Mouse (Mus musculus) myocyte (in vitro differentiated cells): Measurements from ENCODE around the gene Ina.
"Not testable (repeated sequence)": the region's sequence is repeated elsewhere in the genome, so short reads cannot be mapped to it uniquely, and the experiment has no call there.

Experiments
- CEBPB ChIP-seq: IDR thresholded peaks from 2 replicates; pipeline ENCODE4 v1.6.1; 2011; ENCODE audit warnings: mild to moderate bottlenecking, moderate library complexity; ENCODE audit not compliant: poor library complexity, insufficient read depth, severe bottlenecking
- E2F4 ChIP-seq: IDR thresholded peaks from one replicate; pipeline ENCODE4 v1.6.1; 2011; ENCODE audit warnings: mild to moderate bottlenecking, control low read depth, moderate library complexity; ENCODE audit not compliant: insufficient read depth
- MAX ChIP-seq: IDR thresholded peaks from one replicate; pipeline ENCODE4 v1.6.1; 2011; ENCODE audit warnings: low read depth, mild to moderate bottlenecking, control low read depth
- MYOG ChIP-seq, 3 experiments: IDR thresholded peaks; one replicate each; pipeline ENCODE4 v1.6.1; 2011; ENCODE audit warnings: control low read depth in 2 of 3, low read depth in 2 of 3, mild to moderate bottlenecking in 2 of 3; ENCODE audit not compliant: insufficient read length in 2 of 3, control insufficient read depth in 1 of 3, insufficient read depth in 1 of 3
- POLR2A ChIP-seq: IDR thresholded peaks from one replicate; pipeline ENCODE4 v1.6.1; 2011; ENCODE audit warnings: low read depth, mild to moderate bottlenecking, control low read depth, moderate library complexity; ENCODE audit not compliant: insufficient read length
- TCF3 ChIP-seq: IDR thresholded peaks from one replicate; pipeline ENCODE4 v1.6.1; 2011; ENCODE audit warnings: low read depth, control low read depth; ENCODE audit not compliant: insufficient read length
- USF1 ChIP-seq: IDR thresholded peaks from one replicate; pipeline ENCODE4 v1.6.1; 2011; ENCODE audit warnings: low read depth, mild to moderate bottlenecking, control low read depth, moderate library complexity

DNA sequence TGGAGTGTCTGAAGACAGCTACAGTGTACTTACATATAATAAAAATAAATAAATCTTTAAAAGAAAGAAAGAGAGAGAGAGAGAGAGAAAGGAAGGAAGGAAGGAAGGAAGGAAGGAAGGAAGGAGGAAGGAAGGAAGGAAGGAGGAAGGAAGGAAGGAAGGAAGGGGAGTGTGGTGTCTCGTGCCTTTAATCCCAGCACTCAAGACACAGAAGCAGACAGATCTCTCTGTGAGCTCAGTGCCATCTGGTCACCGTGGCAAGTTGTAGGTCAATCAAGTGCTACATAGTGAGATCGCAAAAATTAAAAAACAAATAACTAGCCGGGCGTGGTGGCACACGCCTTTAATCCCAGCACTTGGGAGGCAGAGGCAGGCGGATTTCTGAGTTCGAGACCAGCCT is 23.9 kb upstream of the Ina start:
- TF ChIP-seq USF1; MAX; POLR2A; MYOG (IDR thresholded peaks at IDR 0.05; ENCODE audit: control insufficient read depth in 1 of 3, insufficient read depth in 1 of 3, insufficient read length in 2 of 3, low read depth in 2 of 3); TCF3; E2F4; CEBPB: not testable (repeated sequence)
